Mouse (Mus musculus): ENCODE data around the gene Mta3. TPM values are rescaled to one million over a fixed set of nuclear protein-coding genes. Genes with fewer than 3 reads are reported as not detected.

Mta3 gene
- total RNA-seq, 2 experiments from 2014 or later: 20.7 to 20.9 TPM

- intact Hi-C loops (cut with DNase I): no loop called here
- DNase-seq (ENCODE audit: low spot score): no peak
Measured at GRCm38 (mm10) chr17:83747405-83748160, 41.6 kb downstream of the Mta3 start.

GRCm38 (mm10) chr17:83750216-83750950, 44.4 kb downstream of the Mta3 start:
- intact Hi-C loops (cut with DNase I): no loop called here
- no peak for DNase-seq (ENCODE audit: low spot score)

- DNase-seq (ENCODE audit: low spot score): no peak
- intact Hi-C loops (cut with DNase I): no loop called here
Measured at GRCm38 (mm10) chr17:83753112-83753899, 47.3 kb downstream of the Mta3 start.

GRCm38 (mm10) chr17:83758096-83758495, 52.1 kb downstream of the Mta3 start:
- DNase-seq (ENCODE audit: low spot score): no peak
- intact Hi-C loops (cut with DNase I): no loop called here

GRCm38 (mm10) chr17:83759547-83759946, 53.6 kb downstream of the Mta3 start:
- no peak for DNase-seq (ENCODE audit: low spot score)
- intact Hi-C loops (cut with DNase I): no loop called here

GRCm38 (mm10) chr17:83764538-83764937, 58.6 kb downstream of the Mta3 start:
- intact Hi-C loops (cut with DNase I): no loop called here
- no peak for DNase-seq (ENCODE audit: low spot score)

GRCm38 (mm10) chr17:83767064-83767463, 61.1 kb downstream of the Mta3 start:
- DNase-seq (ENCODE audit: low spot score): no peak
- intact Hi-C loops (cut with DNase I): no loop called here

- intact Hi-C loops (cut with DNase I): no loop called here
- no peak for DNase-seq (ENCODE audit: low spot score)
Measured at GRCm38 (mm10) chr17:83768309-83768708, 62.3 kb downstream of the Mta3 start.

GRCm38 (mm10) chr17:83770371-83770770, 64.4 kb downstream of the Mta3 start:
- no peak for DNase-seq (ENCODE audit: low spot score)
- intact Hi-C loops (cut with DNase I): no loop called here

GRCm38 (mm10) chr17:83770931-83771330, 65.0 kb downstream of the Mta3 start:
- DNase-seq (ENCODE audit: low spot score): no peak
- intact Hi-C loops (cut with DNase I): no loop called here

- intact Hi-C loops (cut with DNase I): no loop called here
- no peak for DNase-seq (ENCODE audit: low spot score)
Measured at GRCm38 (mm10) chr17:83772110-83772509, 66.1 kb downstream of the Mta3 start.

GRCm38 (mm10) chr17:83772711-83773110, 66.7 kb downstream of the Mta3 start:
- no peak for DNase-seq (ENCODE audit: low spot score)
- intact Hi-C loops (cut with DNase I): no loop called here

GRCm38 (mm10) chr17:83776965-83777364, 71.0 kb downstream of the Mta3 start:
- intact Hi-C loops (cut with DNase I): no loop called here
- no peak for DNase-seq (ENCODE audit: low spot score)

GRCm38 (mm10) chr17:83777462-83778051, 71.6 kb downstream of the Mta3 start:
- intact Hi-C loops (cut with DNase I): no loop called here
- DNase-seq (ENCODE audit: low spot score): no peak

GRCm38 (mm10) chr17:83780228-83780627, 74.3 kb downstream of the Mta3 start:
- intact Hi-C loops (cut with DNase I): no loop called here
- no peak for DNase-seq (ENCODE audit: low spot score)

GRCm38 (mm10) chr17:83782740-83783139, 76.8 kb downstream of the Mta3 start:
- intact Hi-C loops (cut with DNase I): no loop called here
- DNase-seq (ENCODE audit: low spot score): no peak

GRCm38 (mm10) chr17:83786418-83786817, 80.5 kb downstream of the Mta3 start:
- no peak for DNase-seq (ENCODE audit: low spot score)
- intact Hi-C loops (cut with DNase I): no loop called here

GRCm38 (mm10) chr17:83790158-83790557, 84.2 kb downstream of the Mta3 start:
- intact Hi-C loops (cut with DNase I): no loop called here
- DNase-seq (ENCODE audit: low spot score): no peak

GRCm38 (mm10) chr17:83792388-83792787, 86.4 kb downstream of the Mta3 start:
- intact Hi-C loops (cut with DNase I): no loop called here
- DNase-seq (ENCODE audit: low spot score): no peak

GRCm38 (mm10) chr17:83795121-83795520, 89.2 kb downstream of the Mta3 start:
- intact Hi-C loops (cut with DNase I): no loop called here
- DNase-seq (ENCODE audit: low spot score): no peak
